ENCODE assay signal across 21 mouse cellular contexts in genomic region chr15:8319191-8319590, GRCm38 (mm10).
"Had no signal": no experiment of that assay in that cellular context is flagged by ENCODE, and none has a peak within 500 bp of the region (broad histone marks: within the 10 kb centered on the region; RNA-seq: fewer than 3 reads in every experiment).

No protein-coding gene starts in this region.

- ATAC-seq: hindbrain, embryonic 16.5 days; hindbrain, postnatal 0 days; inflammation-experienced regulatory T-cells, adult 6 months; intestine, embryonic 15.5 days; intestine, embryonic 16.5 days; intestine, postnatal 0 days had no signal

- DNase-seq: heart, postnatal 10 days; heart, postnatal 14 days; heart, postnatal 36 days; heart, postnatal 4 days; kidney, adult 18-20 months; kidney, adult 2 months; kidney, adult 8-10 months; kidney, adult 9 months; kidney, postnatal 10 days; kidney, postnatal 14 days; kidney, postnatal 25 days; kidney, postnatal 36 days; kidney, postnatal 4 days; layer of hippocampus, adult 9-11 months; layer of hippocampus, postnatal 36 days had no signal
